Mouse (Mus musculus) embryonic fibroblast, embryonic 13.5 days (primary cell): Measurements from ENCODE around the gene Tmem203.

Experiments used
- CTCF ChIP-seq: IDR thresholded peaks from 2 replicates; pipeline ENCODE4 v1.5.1; 2011; ENCODE audit warnings: mild to moderate bottlenecking, control low read depth, low read length, moderate library complexity, borderline replicate concordance; ENCODE audit not compliant: insufficient read depth
- POLR2A ChIP-seq: IDR thresholded peaks from 2 replicates; pipeline ENCODE4 v1.6.1; 2011; ENCODE audit warnings: low read depth, mild to moderate bottlenecking, control low read depth, low read length, moderate library complexity

DNA sequence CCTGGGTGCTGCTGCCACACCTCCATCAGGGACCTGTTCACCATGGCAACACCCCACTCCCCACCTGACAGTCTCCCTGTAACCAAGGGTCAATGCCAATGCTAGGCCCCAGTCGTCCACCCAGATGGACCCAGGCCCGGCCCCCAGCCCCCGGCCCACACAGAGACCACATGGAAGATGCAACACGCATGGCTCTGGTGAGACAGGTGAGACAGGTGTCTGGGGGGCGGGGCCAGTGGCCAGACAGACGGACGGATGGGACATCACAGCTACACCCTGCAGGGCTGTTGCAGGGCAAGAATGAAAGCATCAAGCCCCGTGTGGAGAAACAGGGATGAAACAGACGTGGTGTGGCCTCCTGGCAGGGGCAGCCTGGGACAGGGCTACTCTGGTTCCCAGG lies 38.5 kb downstream of the Tmem203 start:
- TF ChIP-seq POLR2A (no peak), CTCF (no peak)
